9 mouse cellular contexts compared by ENCODE assay signal in genomic region chr11:66167801-66168651, GRCm38 (mm10). TPM values are rescaled to one million over a fixed set of nuclear protein-coding genes. Genes with fewer than 3 reads are reported as not detected.
A peak's percentile ranks its signal among the peaks of the same experiment; 100 is the strongest.
DNase-seq lines count a peak whose midpoint lies in the region; ATAC-seq lines count a peak whose summit lies in the region.
"Had no signal": no experiment of that assay in that cellular context is flagged by ENCODE, and none has a peak within 500 bp of the region (broad histone marks: within the 10 kb centered on the region; RNA-seq: fewer than 3 reads in every experiment).

Gene Dnah9, minus strand, starts transcription at chr11:66168551.

- no peaks in the 10 kb centered on the region for H3K36me3 ChIP-seq in embryonic facial prominence, embryonic 13.5 days

- H3K9me3 ChIP-seq in embryonic facial prominence, embryonic 13.5 days = no peaks in the 10 kb centered on the region

- peak within 1 kb of the TSS; percentile 65 for H3K9ac ChIP-seq in embryonic facial prominence, embryonic 13.5 days

- ATAC-seq in embryonic facial prominence, embryonic 13.5 days (ENCODE audit: insufficient number of reproducible peaks, insufficient read depth, low FRiP score, low TSS enrichment, low read depth) = peak; percentile 94
- peak; percentile 26 for ATAC-seq in megakaryocyte progenitor cell, adult 5-6 weeks (replicated peaks; ENCODE audit: poor library complexity)

- peak within 1 kb of the TSS; percentile 21 for H3K4me3 ChIP-seq in brown adipose tissue, adult 24 weeks (ENCODE audit: insufficient read depth, low read depth, low read length)
- peak within 1 kb of the TSS; percentile 56 for H3K4me3 ChIP-seq in embryonic facial prominence, embryonic 13.5 days

- peaks cover 21% of the 10 kb centered on the region for H3K27me3 ChIP-seq in embryonic facial prominence, embryonic 13.5 days

- intact Hi-C loops in left cerebral cortex, postnatal 14 days (cut with DNase I) = no loop called here

- under 1% methylated on average over 53 of the region's 53 CpGs for WGBS in embryonic facial prominence, embryonic 13.5 days

- DNase-seq in heart, adult 18-20 months = peak; percentile 54 to 61
- peak; percentile 81 for DNase-seq in kidney, adult 11 months
- DNase-seq in left cerebral cortex, postnatal 14 days (ENCODE audit: low spot score in 2 of 2) = peak; percentile 88 to 93
- peak; percentile 89 for DNase-seq in right cerebral cortex, postnatal 36 days (ENCODE audit: low spot score in 2 of 2)
- DNase-seq in c-Kit-positive CD71-positive TER-119-positive erythroid progenitor cells, embryonic 14.5 days (ENCODE audit: low spot score) = no peak

- no peaks in the 10 kb centered on the region for H3K4me1 ChIP-seq in brown adipose tissue, adult 24 weeks (ENCODE audit: control insufficient read depth, insufficient read depth, insufficient read length, low read length)
- no peaks in the 10 kb centered on the region for H3K4me1 ChIP-seq in embryonic facial prominence, embryonic 13.5 days

- H3K4me2 ChIP-seq in embryonic facial prominence, embryonic 13.5 days = peak within 1 kb of the TSS; percentile 100

- no peak within 1 kb of the TSS for H3K27ac ChIP-seq in brown adipose tissue, adult 24 weeks (replicated peaks; ENCODE audit: low read depth, low read length)
- H3K27ac ChIP-seq in embryonic facial prominence, embryonic 13.5 days = 0 out of 2 replicates have a peak within 1 kb of the TSS, but pooled peaks have one; percentile 4

RNA-seq across cellular contexts. Expression of gene Dnah9, which starts in this region (rescaled TPM):
- polyA plus RNA-seq in brown adipose tissue, adult 24 weeks (2012; ENCODE audit: insufficient read depth, insufficient read length, missing spikeins) = not detected in 2 replicates
- polyA plus RNA-seq in embryonic facial prominence, embryonic 13.5 days (2015; fragmentation: Nextera tagmentation; extraction: Ambion mirVana) = 0.11 and 0.13 TPM in 2 replicates
- total RNA-seq in heart, adult 18-20 months (2021) = 1 to 10 TPM in 1 of 2 experiments, not detected in 1; 1.0 TPM
- total RNA-seq in left cerebral cortex, postnatal 14 days (2021) = 1 to 10 TPM; 2.9 to 3.5 TPM
- not detected in 2 replicates for total RNA-seq in megakaryocyte progenitor cell, adult 5-6 weeks (2015)
- not detected in 2 replicates for total RNA-seq in megakaryocyte progenitor cell, adult 5-6 weeks (2017)
- total RNA-seq: hematopoietic stem cell, adult 5-6 weeks had no signal

Comparison
In these comparisons a context has a peak if more than half of its experiments do, and no peak if none do; other contexts are left out.
1. Peak in ATAC-seq, H3K4me3 ChIP-seq, H3K27ac ChIP-seq, H3K9ac ChIP-seq and H3K4me2 ChIP-seq in embryonic facial prominence, embryonic 13.5 days; RNA of the gene not detected or under 1 TPM.
2. Peak in ATAC-seq in megakaryocyte progenitor cell, adult 5-6 weeks; RNA of the gene not detected or under 1 TPM.